ENCODE assay signal across 20 mouse cellular contexts in the genomic region with DNA sequence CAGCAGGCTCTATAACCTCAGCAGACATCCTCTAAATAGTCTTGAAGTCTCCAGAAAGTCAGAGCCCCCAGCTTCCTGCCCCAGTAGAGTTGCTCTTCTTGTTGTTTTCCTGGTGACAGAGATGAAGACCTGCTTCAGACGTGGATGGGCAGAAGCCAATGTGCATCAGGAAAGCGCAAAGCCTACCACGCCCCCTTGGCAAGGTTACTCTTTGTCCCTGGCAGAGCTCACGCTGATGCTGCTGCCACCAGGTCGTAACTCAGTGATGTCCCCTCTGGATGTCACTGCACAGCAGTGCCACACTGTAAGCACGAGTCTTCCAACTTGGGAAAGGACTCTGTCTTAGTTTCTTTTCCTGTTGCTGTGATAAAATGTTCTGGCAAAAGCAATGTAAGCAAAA.
DNase-seq lines count a peak whose midpoint lies in the region; ATAC-seq lines count a peak whose summit lies in the region.
"Had no signal": no experiment of that assay in that cellular context is flagged by ENCODE, and none has a peak within 500 bp of the region (broad histone marks: within the 10 kb centered on the region; RNA-seq: fewer than 3 reads in every experiment).

No protein-coding gene starts in this region.

- ATAC-seq in forebrain, embryonic 11.5 days (replicated peaks; ENCODE audit: low FRiP score) = no peak
- no peak for ATAC-seq in forebrain, embryonic 15.5 days (replicated peaks)
- ATAC-seq: activated CD4-positive, CD25-positive, alpha-beta regulatory T cell, adult 4 months; CD4-positive, CD25-positive, alpha-beta regulatory T cell, adult 4 months; Patski had no signal

- H3K4me1 ChIP-seq in forebrain, embryonic 11.5 days (replicated peaks; ENCODE audit: control insufficient read depth, insufficient read depth, low read length) = no peaks in the 10 kb centered on the region
- peaks cover under 1% of the 10 kb centered on the region; the same call in 1 of the 2 replicates for H3K4me1 ChIP-seq in forebrain, embryonic 15.5 days

- no peaks in the 10 kb centered on the region for H3K27me3 ChIP-seq in forebrain, embryonic 11.5 days (ENCODE audit: control insufficient read depth, insufficient read depth, low read length)
- no peaks in the 10 kb centered on the region for H3K27me3 ChIP-seq in forebrain, embryonic 15.5 days

- peak; percentile 45 to 53 for DNase-seq in cerebellum, postnatal 10 days
- no peak for DNase-seq in cerebellum, adult 9-10 months
- DNase-seq in forebrain, embryonic 11.5 days (ENCODE audit: low spot score) = peak; percentile 25
- DNase-seq in heart, adult 11 months = peak; percentile 75
- no peak for DNase-seq in heart, postnatal 4 days
- DNase-seq: adrenal gland, adult 2 months; adrenal gland, adult 8-10 months; adrenal gland, postnatal 10 days; adrenal gland, postnatal 14 days; adrenal gland, postnatal 25 days; adrenal gland, postnatal 36 days; B cell, adult 2 months; cerebellum, adult 11 months; cerebellum, adult 11-12 months; cerebellum, adult 18-20 months had no signal

- H3K9me3 ChIP-seq in forebrain, embryonic 11.5 days (ENCODE audit: control insufficient read depth, low read length) = no peaks in the 10 kb centered on the region
- no peaks in the 10 kb centered on the region for H3K9me3 ChIP-seq in forebrain, embryonic 15.5 days
- H3K9me3 ChIP-seq: G1E had no signal

- H3K4me2 ChIP-seq in forebrain, embryonic 11.5 days (ENCODE audit: low read depth, low read length, severe bottlenecking) = no peak overlapping the region
- no peak overlapping the region for H3K4me2 ChIP-seq in forebrain, embryonic 15.5 days (replicated peaks)

- no peak overlapping the region for H3K4me3 ChIP-seq in forebrain, embryonic 11.5 days (ENCODE audit: low read depth, low read length)
- H3K4me3 ChIP-seq in forebrain, embryonic 15.5 days = no peak overlapping the region

- no peaks in the 10 kb centered on the region for H3K36me3 ChIP-seq in forebrain, embryonic 11.5 days (ENCODE audit: control insufficient read depth, insufficient read depth, low read length)
- H3K36me3 ChIP-seq in forebrain, embryonic 15.5 days = no peaks in the 10 kb centered on the region
- H3K36me3 ChIP-seq: G1E had no signal

- H3K9ac ChIP-seq in forebrain, embryonic 11.5 days (ENCODE audit: low read length) = no peak overlapping the region
- no peak overlapping the region for H3K9ac ChIP-seq in forebrain, embryonic 15.5 days (replicated peaks)

- no peak overlapping the region for H3K27ac ChIP-seq in forebrain, embryonic 11.5 days (ENCODE audit: low read depth, low read length)
- no peak overlapping the region for H3K27ac ChIP-seq in forebrain, embryonic 15.5 days (replicated peaks)

- 81% methylated on average over 6 of the region's 6 CpGs for WGBS in forebrain, embryonic 11.5 days
- WGBS in forebrain, embryonic 15.5 days = 82% methylated on average over 6 of the region's 6 CpGs

Comparison
In these comparisons a context has a peak if more than half of its experiments do, and no peak if none do; other contexts are left out.
1. DNase-seq: peak in cerebellum, postnatal 10 days (2 of 2), forebrain, embryonic 11.5 days (single experiment) and heart, adult 11 months (single experiment); none in cerebellum, adult 9-10 months (single experiment) and heart, postnatal 4 days (single experiment).